Mouse (Mus musculus) lung, embryonic 14.5 days (tissue): ENCODE measurements around the gene Nepn. TPM values are rescaled to one million over a fixed set of nuclear protein-coding genes. Genes with fewer than 3 reads are reported as not detected.

ENCODE experiments used
- ATAC-seq: fragments of 200-750 bp; cut with Nextera tagmentation; 2 replicates; pipeline ENCODE4 v1.8.0; 2017; ENCODE audit warnings: mild to moderate bottlenecking, moderate TSS enrichment, moderate library complexity; ENCODE audit not compliant: insufficient read depth
- DNase-seq: peaks from one replicate; pipeline ENCODE4 v3.0.0-alpha.2; 2015
- H3K27ac ChIP-seq: fragments of 300-500 bp; sonication (generic); 2 replicates; pipeline ENCODE4 v1.5.1; 2014; ENCODE audit warnings: low read depth, mild to moderate bottlenecking, moderate library complexity
- H3K27me3 ChIP-seq: fragments of 300-500 bp; sonication (generic); 2 replicates; pipeline ENCODE4 v1.6.1; 2014; ENCODE audit warnings: low read length, control low read depth; ENCODE audit not compliant: insufficient read depth
- H3K36me3 ChIP-seq: fragments of 300-500 bp; sonication (generic); 2 replicates; pipeline ENCODE4 v1.6.1; 2014; ENCODE audit warnings: control low read depth; ENCODE audit not compliant: insufficient read depth
- H3K4me1 ChIP-seq: fragments of 300-500 bp; sonication (generic); 2 replicates; pipeline ENCODE4 v1.6.1; 2014; ENCODE audit warnings: antibody characterized with exemption, control low read depth; ENCODE audit not compliant: insufficient read depth
- H3K4me2 ChIP-seq: fragments of 300-500 bp; sonication (generic); 2 replicates; pipeline ENCODE4 v1.6.1; 2014; ENCODE audit warnings: mild to moderate bottlenecking
- H3K4me3 ChIP-seq: fragments of 300-500 bp; sonication (generic); 2 replicates; pipeline ENCODE4 v1.5.1; 2014; ENCODE audit warnings: low read depth, low read length
- H3K9ac ChIP-seq: fragments of 300-500 bp; sonication (generic); 2 replicates; pipeline ENCODE4 v1.6.1; 2014
- H3K9me3 ChIP-seq: fragments of 300-500 bp; sonication (generic); 2 replicates; pipeline ENCODE4 v1.6.1; 2016; ENCODE audit warnings: low read depth, low read length, control low read depth
- CTCF ChIP-seq: IDR thresholded peaks from 2 replicates; pipeline ENCODE4 v1.5.1; 2016; ENCODE audit warnings: antibody characterized with exemption, low read depth
- WGBS: fragments of 180-500 bp; shearing (Covaris S2); extraction: QIAGEN DNeasy Blood & Tissue Kit; methylation state at CpG from one replicate; pipeline ENCODE4 v1.1.7; 2014; 5-methylcytosine and 5-hydroxymethylcytosine counted together
- polyA plus RNA-seq: library from polyadenylated mRNA; unstranded; fragments of >200 nt; fragmentation: Nextera tagmentation; extraction: Ambion mirVana; gene quantifications from 2 replicates; pipeline ENCODE4 v1.2.1, GENCODE M21; 2014

Gene Nepn
- polyA plus RNA-seq, 1 experiment from 2014 or later, result not detected

- H3K27ac ChIP-seq, result no peak overlapping the region
- no peak for TF ChIP-seq CTCF
- no peaks in the 10 kb centered on the region for H3K9me3 ChIP-seq
- no peak overlapping the region for H3K4me2 ChIP-seq
- 73% methylated on average over 4 of the region's 4 CpGs for WGBS
- no peaks in the 10 kb centered on the region for H3K27me3 ChIP-seq
- ATAC-seq, result no peak
- H3K9ac ChIP-seq, result no peak overlapping the region
- H3K4me1 ChIP-seq, result no peaks in the 10 kb centered on the region
- H3K36me3 ChIP-seq, result no peaks in the 10 kb centered on the region
- H3K4me3 ChIP-seq, result no peak overlapping the region
- DNase-seq, result no peak
Measured at GRCm38 (mm10) chr10:52373834-52374233, 14.9 kb upstream of the Nepn start.

- H3K4me2 ChIP-seq, result no peak overlapping the region
- H3K9me3 ChIP-seq, result no peaks in the 10 kb centered on the region
- H3K9ac ChIP-seq, result no peak overlapping the region
- no peak overlapping the region for H3K4me3 ChIP-seq
- H3K27ac ChIP-seq, result no peak overlapping the region
- DNase-seq (no peak), ATAC-seq (no peak)
- no peak for TF ChIP-seq CTCF
- no peaks in the 10 kb centered on the region for H3K4me1 ChIP-seq
- H3K36me3 ChIP-seq, result no peaks in the 10 kb centered on the region
- no peaks in the 10 kb centered on the region for H3K27me3 ChIP-seq
Measured at GRCm38 (mm10) chr10:52374651-52375050, 14.1 kb upstream of the Nepn start.

GRCm38 (mm10) chr10:52376422-52376821, 12.3 kb upstream of the Nepn start:
- Histone ChIP-seq H3K9me3 (no peaks in the 10 kb centered on the region), H3K9ac (no peak overlapping the region), H3K27ac (no peak overlapping the region), H3K4me1 (no peaks in the 10 kb centered on the region), H3K4me2 (no peak overlapping the region), H3K36me3 (no peaks in the 10 kb centered on the region), H3K4me3 (no peak overlapping the region), H3K27me3 (no peaks in the 10 kb centered on the region)
- ATAC-seq (no peak), DNase-seq (no peak)
- WGBS, result 92% methylated on average over 2 of the region's 2 CpGs
- TF ChIP-seq CTCF, result no peak

GRCm38 (mm10) chr10:52377813-52378212, 11.0 kb upstream of the Nepn start:
- WGBS, result 93% methylated on average over 2 of the region's 2 CpGs
- no peak overlapping the region for H3K4me2 ChIP-seq
- H3K4me3 ChIP-seq, result no peak overlapping the region
- H3K27me3 ChIP-seq, result no peaks in the 10 kb centered on the region
- no peak for TF ChIP-seq CTCF
- no peak overlapping the region for H3K9ac ChIP-seq
- DNase-seq (no peak), ATAC-seq (no peak)
- no peaks in the 10 kb centered on the region for H3K36me3 ChIP-seq
- H3K4me1 ChIP-seq, result no peaks in the 10 kb centered on the region
- no peak overlapping the region for H3K27ac ChIP-seq
- H3K9me3 ChIP-seq, result no peaks in the 10 kb centered on the region

GRCm38 (mm10) chr10:52381321-52381801, 7.4 kb upstream of the Nepn start:
- TF ChIP-seq CTCF, result no peak
- Histone ChIP-seq H3K36me3 (no peaks in the 10 kb centered on the region), H3K9me3 (no peaks in the 10 kb centered on the region), H3K4me2 (peak overlapping the region; percentile 89), H3K27me3 (no peaks in the 10 kb centered on the region), H3K27ac (peak overlapping the region; percentile 91), H3K4me1 (no peaks in the 10 kb centered on the region), H3K9ac (peak overlapping the region; percentile 92), H3K4me3 (peak overlapping the region; percentile 88)
- peak; percentile 63 for ATAC-seq
- peak; percentile 60 for DNase-seq
- under 1% methylated on average over 19 of the region's 19 CpGs for WGBS

GRCm38 (mm10) chr10:52381845-52382591, 6.8 kb upstream of the Nepn start, which contains the start of gene Gopc:
TSS of gene Gopc (minus strand) at chr10:52382124.
- Histone ChIP-seq H3K27me3 (no peaks in the 10 kb centered on the region), H3K36me3 (no peaks in the 10 kb centered on the region), H3K4me2 (peak within 1 kb of the TSS; percentile 89), H3K4me1 (no peaks in the 10 kb centered on the region), H3K9ac (peak within 1 kb of the TSS; percentile 92), H3K4me3 (peak within 1 kb of the TSS; percentile 88), H3K27ac (peak within 1 kb of the TSS; percentile 95), H3K9me3 (no peaks in the 10 kb centered on the region)
- WGBS, result under 1% methylated on average over 61 of the region's 71 CpGs
- TF ChIP-seq CTCF, result no peak
- peak; percentile 97 for ATAC-seq
- DNase-seq, result peak; percentile 100

- Histone ChIP-seq H3K9ac (no peak overlapping the region), H3K4me2 (peak overlapping the region; percentile 89), H3K36me3 (no peaks in the 10 kb centered on the region), H3K27ac (no peak overlapping the region; the same call in 1 of the 2 replicates), H3K27me3 (no peaks in the 10 kb centered on the region), H3K9me3 (no peaks in the 10 kb centered on the region), H3K4me1 (no peaks in the 10 kb centered on the region), H3K4me3 (peak overlapping the region; percentile 88)
- DNase-seq, result no peak
- no peak for TF ChIP-seq CTCF
- no peak for ATAC-seq
- WGBS, result 69% methylated on average over 6 of the region's 6 CpGs
Measured at GRCm38 (mm10) chr10:52383022-52383421, 5.8 kb upstream of the Nepn start.
